Mouse (Mus musculus) v-Abl transformed pro-B cells (cell line): Measurements from ENCODE around the gene Fam8a1.

Experiments
- in situ Hi-C, 2 experiments: fragments of 400-800 bp; cut with MboI; formaldehyde crosslinking; loops; one replicate each; pipeline ENCODE4 v1.15.1; 2025; ENCODE audit not compliant: unreplicated experiment in 2 of 2

Gene Fam8a1

GRCm38 (mm10) chr13:46663461-46663964 is 5.8 kb upstream of the Fam8a1 start:
- in situ Hi-C loops = loop anchor here (10.0 to 25.0 kb wide), 2 partner anchors 131 to 374 kb away; partner anchors contain the start of genes Kdm1b (in 2 of the 2) and Tpmt (in 2 of the 2)

GRCm38 (mm10) chr13:46669620-46670271 is 424 bp downstream of the Fam8a1 start:
- in situ Hi-C loops = loop anchor here (10.0 to 25.0 kb wide), 3 partner anchors 55 to 368 kb away; partner anchors contain the start of genes Kdm1b (in 2 of the 2), Tpmt (in 2 of the 2) and Nup153 (in 1 of the 2)

- in situ Hi-C loops = loop anchor here (10.0 to 25.0 kb wide), 2 partner anchors 54 to 367 kb away; partner anchors contain the start of genes Kdm1b (in 2 of the 2), Tpmt (in 2 of the 2) and Nup153 (in 1 of the 2)
These were observed 1.2 kb downstream of the Fam8a1 start for GRCm38 (mm10) chr13:46670514-46670913.

- in situ Hi-C loops = loop anchor here (10.0 to 25.0 kb wide), 2 partner anchors 50 to 363 kb away; partner anchors contain the start of genes Kdm1b (in 2 of the 2), Tpmt (in 2 of the 2) and Nup153 (in 1 of the 2)
These were observed 5.3 kb downstream of the Fam8a1 start for GRCm38 (mm10) chr13:46674601-46675000.

- in situ Hi-C loops = loop anchor here (5.0 to 25.0 kb wide), 3 partner anchors 40 to 715 kb away; partner anchors contain the start of genes Atxn1 (in 1 of the 2) and Nup153 (in 1 of the 2)
These were observed 8.4 kb downstream of the Fam8a1 start for GRCm38 (mm10) chr13:46677721-46678120.

- in situ Hi-C loops = loop anchor here in 1 of 2 experiments (25.0 kb wide), 1 partner anchor 721 kb away; the partner anchor contains the start of gene Atxn1
These were observed 13.6 kb downstream of the Fam8a1 start for GRCm38 (mm10) chr13:46682921-46683320.

- in situ Hi-C loops = loop anchor here in 1 of 2 experiments (25.0 kb wide), 1 partner anchor 721 kb away; the partner anchor contains the start of gene Atxn1
These were observed 14.0 kb downstream of the Fam8a1 start for GRCm38 (mm10) chr13:46683370-46683769.

- in situ Hi-C loops = loop anchor here in 1 of 2 experiments (25.0 kb wide), 1 partner anchor 728 kb away; the partner anchor contains the start of gene Atxn1
These were observed 21.4 kb downstream of the Fam8a1 start for GRCm38 (mm10) chr13:46690559-46691241.

- in situ Hi-C loops = loop anchor here in 1 of 2 experiments (25.0 kb wide), 1 partner anchor 733 kb away; the partner anchor contains the start of gene Atxn1
These were observed 26.1 kb downstream of the Fam8a1 start for GRCm38 (mm10) chr13:46695296-46695908.

GRCm38 (mm10) chr13:46695932-46696331 is 26.6 kb downstream of the Fam8a1 start:
- in situ Hi-C loops = loop anchor here in 1 of 2 experiments (25.0 kb wide), 1 partner anchor 734 kb away; the partner anchor contains the start of gene Atxn1

GRCm38 (mm10) chr13:46696788-46697187 is 27.5 kb downstream of the Fam8a1 start:
- in situ Hi-C loops = loop anchor here in 1 of 2 experiments (25.0 kb wide), 1 partner anchor 734 kb away; the partner anchor contains the start of gene Atxn1

GRCm38 (mm10) chr13:46699372-46699771 is 30.1 kb downstream of the Fam8a1 start:
- in situ Hi-C loops = loop anchor here in 1 of 2 experiments (25.0 kb wide), 1 partner anchor 737 kb away; the partner anchor contains the start of gene Atxn1

- in situ Hi-C loops = loop anchor here in 1 of 2 experiments (25.0 kb wide), 1 partner anchor 1239 kb away; no protein-coding TSS in a partner anchor
These were observed 32.2 kb downstream of the Fam8a1 start for GRCm38 (mm10) chr13:46701486-46701885.

- in situ Hi-C loops = loop anchor here in 1 of 2 experiments (25.0 kb wide), 1 partner anchor 1241 kb away; no protein-coding TSS in a partner anchor
These were observed 33.8 kb downstream of the Fam8a1 start for GRCm38 (mm10) chr13:46703138-46703537.

GRCm38 (mm10) chr13:46713486-46713885 is 44.2 kb downstream of the Fam8a1 start:
- in situ Hi-C loops = loop anchor here in 1 of 2 experiments (25.0 kb wide), 1 partner anchor 1251 kb away; no protein-coding TSS in a partner anchor

- in situ Hi-C loops = loop anchor here (5.0 to 25.0 kb wide), 2 partner anchors 39 to 1254 kb away; no protein-coding TSS in a partner anchor
These were observed 46.8 kb downstream of the Fam8a1 start for GRCm38 (mm10) chr13:46715976-46716639.

GRCm38 (mm10) chr13:46718893-46719400 is 49.6 kb downstream of the Fam8a1 start:
- in situ Hi-C loops = loop anchor here (5.0 to 25.0 kb wide), 2 partner anchors 42 to 1257 kb away; no protein-coding TSS in a partner anchor

GRCm38 (mm10) chr13:46721009-46721408 is 51.7 kb downstream of the Fam8a1 start:
- in situ Hi-C loops = loop anchor here in 1 of 2 experiments (10.0 to 25.0 kb wide), 2 partner anchors 46 to 1259 kb away; no protein-coding TSS in a partner anchor
